Mouse (Mus musculus): ENCODE results near the gene Zfp651. TPM values are rescaled to one million over a fixed set of nuclear protein-coding genes. Genes with fewer than 3 reads are reported as not detected.

The Zfp651 gene
- polyA plus RNA-seq, 1 experiment from 2014 or later: 30.3 TPM

DNA sequence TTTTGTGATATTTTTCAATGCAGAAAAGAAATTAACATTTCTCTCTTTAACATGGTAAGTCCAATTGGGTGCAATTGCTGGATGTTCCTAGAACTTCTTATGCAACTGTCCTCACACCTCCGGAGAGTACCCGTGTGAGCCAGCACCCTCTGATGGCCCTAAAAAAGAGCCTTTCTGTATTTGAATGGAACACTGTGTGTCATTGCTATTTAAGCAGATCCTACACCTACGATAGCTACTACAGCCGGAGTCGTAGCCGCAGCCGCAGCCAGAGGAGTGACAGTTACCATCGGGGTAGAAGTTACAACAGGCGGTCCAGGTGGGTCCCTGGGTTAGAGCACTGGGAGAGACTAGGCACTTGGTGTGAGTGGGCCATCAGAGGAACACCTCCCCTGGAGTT, 6.4 kb upstream of the Zfp651 start:
- 95% methylated on average over 9 of the region's 9 CpGs for WGBS
- no peak overlapping the region for H3K27ac ChIP-seq
- no peaks in the 10 kb centered on the region for H3K9me3 ChIP-seq
- H3K4me1 ChIP-seq: peaks cover 5% of the 10 kb centered on the region
- ATAC-seq (replicated peaks): no peak
- no peaks in the 10 kb centered on the region for H3K27me3 ChIP-seq (replicated peaks)
- peaks cover 68% of the 10 kb centered on the region for H3K36me3 ChIP-seq (replicated peaks)
- H3K4me2 ChIP-seq: no peak overlapping the region
- H3K4me3 ChIP-seq: no peak overlapping the region
- H3K9ac ChIP-seq: no peak overlapping the region

DNA sequence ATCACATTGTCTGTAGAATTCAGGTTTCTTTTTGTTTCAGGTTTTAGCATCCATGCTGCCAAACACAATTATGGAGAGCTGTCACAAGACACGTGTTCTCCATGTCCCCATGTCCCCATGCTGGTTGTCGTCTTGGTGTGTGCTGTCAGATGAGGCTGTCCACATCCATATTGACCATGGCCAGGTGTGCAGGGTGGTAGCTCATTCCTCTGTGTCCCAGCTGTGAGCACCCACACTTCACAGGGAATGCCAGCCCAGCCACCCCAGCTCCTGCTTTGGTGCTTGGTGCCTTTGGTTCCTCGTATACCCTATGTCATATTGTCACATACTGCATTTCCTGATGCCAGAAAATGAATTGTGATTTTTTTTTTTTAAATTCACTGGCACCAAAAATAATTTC, 4.5 kb upstream of the Zfp651 start:
- no peaks in the 10 kb centered on the region for H3K27me3 ChIP-seq (replicated peaks)
- no peak overlapping the region for H3K27ac ChIP-seq
- H3K4me1 ChIP-seq: peaks cover 20% of the 10 kb centered on the region
- 84% methylated on average over 3 of the region's 3 CpGs for WGBS
- no peak overlapping the region for H3K4me3 ChIP-seq
- H3K36me3 ChIP-seq (replicated peaks): peaks cover 51% of the 10 kb centered on the region
- no peaks in the 10 kb centered on the region for H3K9me3 ChIP-seq
- H3K4me2 ChIP-seq: no peak overlapping the region
- no peak for ATAC-seq (replicated peaks)
- H3K9ac ChIP-seq: no peak overlapping the region

DNA sequence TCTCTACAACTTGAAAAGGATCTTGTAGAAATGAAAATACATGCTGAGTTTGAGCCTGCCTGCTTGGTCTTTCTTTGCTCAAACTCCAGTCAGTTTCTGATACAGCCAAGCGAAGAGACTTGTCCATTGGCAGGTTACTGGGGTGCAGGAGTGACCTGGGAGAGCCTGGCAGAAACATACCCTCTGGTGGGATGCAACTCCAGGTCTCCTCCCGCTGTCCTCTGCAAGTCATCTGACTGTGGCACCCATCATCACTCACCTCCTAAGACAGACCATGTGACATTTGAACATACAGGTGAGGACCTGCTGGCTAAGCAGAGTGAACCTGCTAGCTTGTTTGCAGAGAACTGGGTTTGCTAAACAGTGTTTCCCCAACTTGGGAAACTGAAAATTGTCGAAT, 2.3 kb upstream of the Zfp651 start:
- Histone ChIP-seq H3K36me3 (replicated peaks) (peaks cover 29% of the 10 kb centered on the region), H3K27ac (no peak overlapping the region), H3K27me3 (replicated peaks) (no peaks in the 10 kb centered on the region), H3K9ac (no peak overlapping the region), H3K9me3 (no peaks in the 10 kb centered on the region), H3K4me3 (no peak overlapping the region), H3K4me1 (peaks cover 34% of the 10 kb centered on the region), H3K4me2 (no peak overlapping the region)
- ATAC-seq (replicated peaks): no peak
- 89% methylated on average over 3 of the region's 3 CpGs for WGBS

DNA sequence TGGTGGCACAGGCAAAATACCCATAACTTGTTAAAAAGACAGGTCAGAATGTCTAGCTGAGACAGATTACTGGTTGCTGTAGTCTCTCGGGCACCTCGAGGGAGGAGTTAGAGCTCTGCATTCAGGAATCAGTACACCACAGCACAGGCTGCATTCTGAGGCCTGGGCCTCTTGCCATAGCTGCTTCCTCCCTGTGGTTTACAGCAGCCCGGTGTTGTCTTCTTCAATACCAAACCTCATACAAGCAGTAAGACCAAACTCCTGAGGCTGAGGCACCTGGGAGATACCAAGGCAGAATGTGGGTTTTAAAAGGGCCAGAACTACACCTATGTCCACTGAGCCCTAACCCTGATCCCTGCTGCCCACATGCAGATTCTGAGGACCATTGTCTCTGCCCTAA, 1.7 kb upstream of the Zfp651 start:
- H3K4me1 ChIP-seq: peaks cover 39% of the 10 kb centered on the region
- no peak for ATAC-seq (replicated peaks)
- no peak overlapping the region for H3K9ac ChIP-seq

DNA sequence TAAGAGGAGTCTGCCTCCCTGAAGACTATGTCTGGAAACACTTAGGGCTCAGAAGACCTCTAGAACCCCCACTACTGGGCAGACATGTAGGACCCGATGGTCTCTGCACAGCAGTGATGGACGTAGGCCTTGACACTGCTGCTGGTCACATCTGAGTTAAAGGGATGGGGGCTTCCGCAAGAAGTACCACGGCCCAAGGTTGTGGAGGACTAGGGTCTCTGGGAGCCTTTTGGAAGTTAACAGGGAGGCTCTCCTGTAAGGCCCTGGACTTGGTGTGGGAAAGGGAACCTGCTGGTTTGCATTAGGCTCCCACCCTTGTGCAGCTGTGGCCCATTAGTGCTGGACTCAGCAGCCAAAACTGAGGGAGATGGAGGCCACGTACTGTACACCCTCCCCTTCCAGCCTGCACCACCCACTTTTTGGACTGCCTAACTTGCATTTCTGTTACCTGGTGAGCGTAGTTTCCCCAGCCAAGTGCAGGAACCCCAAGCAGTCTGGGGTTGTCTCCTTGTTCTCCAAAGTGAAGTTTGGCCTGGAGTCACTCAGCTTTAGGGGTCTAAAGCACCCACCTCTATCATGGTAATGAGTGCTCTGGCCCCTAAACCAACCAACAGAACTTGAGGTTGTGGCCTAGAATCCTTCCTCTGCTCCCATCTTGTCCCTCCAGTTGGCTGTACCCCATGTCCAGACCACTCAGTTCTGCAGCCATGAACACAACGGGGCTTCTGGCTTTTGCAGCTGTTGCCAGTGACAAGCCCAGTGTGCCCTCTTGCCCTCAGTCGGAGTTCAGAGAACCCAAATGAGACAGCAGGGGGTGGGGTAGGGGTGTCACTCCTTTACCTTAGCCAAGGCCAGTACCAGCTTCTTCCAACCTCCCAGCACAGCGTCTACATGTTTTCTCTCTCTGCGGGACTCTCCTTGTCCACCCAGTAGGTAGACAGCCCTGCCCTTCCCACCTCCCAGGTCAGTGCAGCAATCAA, 1.0 kb upstream of the Zfp651 start:
- 57% methylated on average over 10 of the region's 10 CpGs for whole genome bisulfite sequencing
- H3K9ac ChIP-seq: peak overlapping the region; percentile 86
- peak overlapping the region; percentile 90 for H3K4me3 ChIP-seq
- peaks cover 39% of the 10 kb centered on the region for H3K4me1 ChIP-seq
- peak overlapping the region; percentile 91 for H3K4me2 ChIP-seq
- peak overlapping the region; percentile 85 for H3K27ac ChIP-seq
- ATAC-seq (replicated peaks): peak; percentile 0; the same call in 1 of the 2 replicates
- peaks cover 18% of the 10 kb centered on the region for H3K36me3 ChIP-seq (replicated peaks)
- no peaks in the 10 kb centered on the region for H3K9me3 ChIP-seq
- no peaks in the 10 kb centered on the region for H3K27me3 ChIP-seq (replicated peaks)

More for the DNA sequence above, 1.7 kb upstream of the Zfp651 start:
- Histone ChIP-seq H3K4me3 (no peak overlapping the region), H3K27ac (no peak overlapping the region), H3K4me2 (no peak overlapping the region), H3K27me3 (replicated peaks) (no peaks in the 10 kb centered on the region), H3K36me3 (replicated peaks) (peaks cover 23% of the 10 kb centered on the region), H3K9me3 (no peaks in the 10 kb centered on the region)
- 58% methylated on average over 3 of the region's 3 CpGs for WGBS

DNA sequence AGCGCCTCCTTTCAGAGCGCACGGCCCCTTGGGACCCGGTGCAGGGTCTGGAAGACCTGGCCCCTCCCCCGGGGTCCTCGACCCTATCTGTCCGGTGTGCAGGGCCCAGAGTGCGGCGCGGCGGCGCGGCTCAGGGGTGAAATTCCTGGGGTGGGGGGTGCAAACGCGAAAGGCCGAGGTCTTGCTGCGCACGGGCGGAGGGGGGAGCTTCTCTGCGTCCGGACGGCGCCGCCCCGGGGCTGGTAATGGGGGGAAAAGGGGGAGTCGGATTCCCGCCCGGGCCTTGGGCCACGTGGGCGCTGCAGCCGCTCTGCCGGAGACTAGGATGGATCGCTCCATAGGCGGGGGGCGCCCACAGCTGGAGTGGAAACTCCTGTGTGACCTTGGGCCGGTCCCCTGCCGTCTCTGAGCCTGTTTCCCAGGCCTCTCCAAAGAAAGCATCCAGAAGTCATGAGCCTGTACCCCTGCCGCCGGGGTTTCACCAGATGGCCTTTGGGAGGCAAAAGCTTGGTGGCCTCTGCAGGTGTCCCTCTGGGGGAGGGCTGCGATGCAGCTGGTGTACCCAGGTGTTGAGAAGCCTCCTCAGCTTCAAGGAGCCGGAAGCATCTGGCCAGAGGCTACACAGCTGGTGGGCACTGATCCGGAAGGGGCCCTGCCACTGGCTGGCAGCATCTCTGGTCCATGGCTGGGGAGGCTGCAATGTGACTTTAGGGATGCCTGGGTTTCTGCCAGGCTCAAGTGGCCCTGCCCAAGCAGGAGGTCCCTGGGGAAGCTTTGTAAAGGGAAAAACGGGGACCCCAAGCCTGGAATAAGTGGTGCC, 1.4 kb downstream of the Zfp651 start:
- no peaks in the 10 kb centered on the region for H3K9me3 ChIP-seq
- H3K4me2 ChIP-seq: peak overlapping the region; percentile 91
- ATAC-seq (replicated peaks): peak; percentile 2
- H3K9ac ChIP-seq: peak overlapping the region; percentile 86
- peak overlapping the region; percentile 90 for H3K4me3 ChIP-seq
- WGBS: 1% methylated on average over 43 of the region's 43 CpGs
- H3K36me3 ChIP-seq (replicated peaks): peaks cover 8% of the 10 kb centered on the region; the same call in 1 of the 2 replicates
- H3K27me3 ChIP-seq (replicated peaks): no peaks in the 10 kb centered on the region
- peaks cover 39% of the 10 kb centered on the region for H3K4me1 ChIP-seq
- peak overlapping the region; percentile 85 for H3K27ac ChIP-seq

DNA sequence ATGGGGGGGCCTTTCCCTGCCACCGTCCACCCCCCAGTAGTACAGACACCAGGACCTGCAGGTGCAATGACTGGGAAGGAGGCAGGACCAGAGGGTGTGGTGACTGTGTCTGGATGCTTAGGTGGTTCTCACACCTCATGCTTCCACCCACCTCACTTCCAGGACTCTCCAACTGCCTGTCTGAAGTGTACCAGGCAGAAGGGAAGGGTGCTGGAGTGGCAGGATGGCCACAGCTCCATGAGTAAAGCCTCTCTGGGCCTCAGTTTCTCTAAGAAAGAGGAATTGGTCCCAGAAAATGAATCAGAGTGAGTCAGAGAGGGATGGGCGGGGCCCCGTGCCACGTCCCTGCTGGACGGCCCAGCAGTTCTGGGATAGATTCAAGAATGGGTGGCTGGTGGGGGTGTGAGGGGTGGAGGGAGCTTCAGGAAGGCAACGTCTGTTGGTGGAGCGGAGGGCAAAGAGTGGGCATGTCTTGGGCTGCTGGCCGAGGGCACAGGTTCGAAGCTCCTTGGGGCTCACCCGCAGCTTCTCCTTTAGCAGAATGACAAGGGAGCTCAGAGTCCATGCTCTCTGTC, 2.0 kb downstream of the Zfp651 start:
- H3K9me3 ChIP-seq: no peaks in the 10 kb centered on the region
- peaks cover 6% of the 10 kb centered on the region; the same call in 1 of the 2 replicates for H3K36me3 ChIP-seq (replicated peaks)
- no peak overlapping the region for H3K27ac ChIP-seq
- peak overlapping the region; percentile 86 for H3K9ac ChIP-seq
- peaks cover 39% of the 10 kb centered on the region for H3K4me1 ChIP-seq
- H3K4me2 ChIP-seq: peak overlapping the region; percentile 91
- WGBS: 61% methylated on average over 10 of the region's 10 CpGs
- peak overlapping the region; percentile 90 for H3K4me3 ChIP-seq
- H3K27me3 ChIP-seq (replicated peaks): no peaks in the 10 kb centered on the region
- no peak for ATAC-seq (replicated peaks)

DNA sequence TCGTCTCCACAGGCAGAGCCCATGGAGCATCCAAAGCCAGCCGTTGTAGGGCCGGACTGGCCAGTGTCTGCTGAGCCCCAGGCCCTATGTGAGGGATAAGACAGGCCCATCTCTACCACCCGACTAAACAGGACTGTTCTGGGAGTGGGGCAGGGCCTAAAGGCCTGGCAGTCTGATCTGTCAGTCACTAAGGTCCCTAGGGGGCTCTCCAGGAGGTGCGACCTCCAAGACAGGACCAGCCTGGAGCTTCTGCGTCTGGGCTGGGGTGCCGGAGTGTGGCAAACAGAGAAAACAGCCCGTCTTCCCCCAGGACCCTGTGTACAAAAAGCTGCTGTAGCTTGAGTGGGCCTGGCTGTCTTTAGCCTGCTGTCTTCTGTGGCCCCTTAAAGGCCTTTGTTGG, 2.7 kb downstream of the Zfp651 start:
- Histone ChIP-seq H3K27me3 (replicated peaks) (no peaks in the 10 kb centered on the region), H3K4me3 (no peak overlapping the region), H3K27ac (no peak overlapping the region), H3K9me3 (no peaks in the 10 kb centered on the region), H3K9ac (no peak overlapping the region; the same call in 1 of the 2 replicates), H3K36me3 (replicated peaks) (peaks cover 6% of the 10 kb centered on the region; the same call in 1 of the 2 replicates), H3K4me2 (no peak overlapping the region), H3K4me1 (peaks cover 39% of the 10 kb centered on the region)
- no peak for ATAC-seq (replicated peaks)
- WGBS: 64% methylated on average over 8 of the region's 8 CpGs

DNA sequence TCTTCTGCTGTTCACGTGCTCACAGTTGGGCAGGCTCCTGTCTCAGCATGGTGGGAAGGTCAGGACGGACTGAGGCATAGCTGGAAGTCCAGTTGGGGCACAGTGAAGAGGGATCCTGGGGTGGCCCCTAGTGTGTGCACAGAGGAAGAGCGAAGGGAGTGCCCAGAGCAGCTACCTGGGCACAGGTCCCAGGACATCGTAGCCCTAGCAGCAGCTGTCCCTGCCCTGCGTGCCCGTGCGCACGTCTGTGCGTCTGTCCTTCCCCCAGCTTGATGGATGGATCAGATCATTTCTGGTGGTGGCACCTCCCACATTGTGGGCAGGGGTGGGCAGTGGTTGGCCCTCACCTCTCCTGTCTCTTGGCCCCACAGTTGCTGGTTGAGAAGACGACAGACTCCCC, 3.1 kb downstream of the Zfp651 start:
- Histone ChIP-seq H3K4me3 (no peak overlapping the region), H3K27me3 (replicated peaks) (no peaks in the 10 kb centered on the region), H3K36me3 (replicated peaks) (peaks cover 9% of the 10 kb centered on the region; the same call in 1 of the 2 replicates), H3K4me2 (no peak overlapping the region), H3K9ac (no peak overlapping the region), H3K4me1 (peaks cover 39% of the 10 kb centered on the region), H3K27ac (no peak overlapping the region), H3K9me3 (no peaks in the 10 kb centered on the region)
- 87% methylated on average over 10 of the region's 10 CpGs for WGBS
- no peak for ATAC-seq (replicated peaks)

DNA sequence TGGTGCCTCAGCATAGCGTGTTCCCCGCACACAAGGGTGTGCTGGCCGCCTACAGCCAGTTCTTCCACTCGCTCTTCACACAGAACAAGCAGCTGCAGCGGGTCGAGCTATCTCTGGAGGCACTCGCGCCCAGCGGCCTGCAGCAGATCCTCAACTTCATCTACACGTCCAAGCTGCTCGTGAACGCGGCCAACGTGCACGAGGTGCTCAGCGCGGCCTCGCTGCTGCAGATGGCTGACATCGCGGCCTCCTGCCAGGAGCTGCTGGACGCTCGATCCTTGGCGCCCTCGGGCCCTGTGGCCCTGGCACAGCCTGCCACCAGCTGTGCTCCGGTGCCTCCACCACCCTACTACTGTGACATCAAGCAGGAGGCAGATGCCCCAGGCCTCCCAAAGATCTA, 3.6 kb downstream of the Zfp651 start:
- Histone ChIP-seq H3K9me3 (no peaks in the 10 kb centered on the region), H3K27me3 (replicated peaks) (no peaks in the 10 kb centered on the region), H3K4me1 (peaks cover 34% of the 10 kb centered on the region), H3K9ac (no peak overlapping the region), H3K4me2 (no peak overlapping the region), H3K36me3 (replicated peaks) (peaks cover 14% of the 10 kb centered on the region; the same call in 1 of the 2 replicates), H3K4me3 (no peak overlapping the region), H3K27ac (no peak overlapping the region)
- no peak for ATAC-seq (replicated peaks)
- WGBS: 89% methylated on average over 25 of the region's 25 CpGs

DNA sequence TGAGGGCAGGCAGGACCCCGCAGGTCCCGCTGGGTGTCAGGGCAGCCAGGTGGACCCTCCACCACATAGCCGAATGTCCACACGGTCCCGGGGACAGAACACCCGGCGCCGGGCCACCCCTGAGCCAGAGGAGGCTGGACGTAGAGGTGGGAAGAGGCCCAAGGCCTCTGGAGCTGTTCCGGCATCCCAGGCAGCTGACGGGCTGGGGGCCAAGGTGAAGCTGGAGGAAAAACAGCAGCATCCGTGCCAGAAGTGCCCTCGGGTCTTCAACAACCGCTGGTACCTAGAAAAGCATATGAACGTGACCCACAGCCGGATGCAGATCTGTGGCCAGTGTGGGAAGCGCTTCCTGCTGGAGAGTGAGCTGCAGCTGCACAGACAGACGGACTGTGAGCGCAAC, 4.6 kb downstream of the Zfp651 start:
- ATAC-seq (replicated peaks): no peak
- Histone ChIP-seq H3K27ac (no peak overlapping the region), H3K9me3 (no peaks in the 10 kb centered on the region), H3K9ac (no peak overlapping the region), H3K36me3 (replicated peaks) (peaks cover 16% of the 10 kb centered on the region; the same call in 1 of the 2 replicates), H3K4me2 (no peak overlapping the region), H3K4me3 (no peak overlapping the region), H3K27me3 (replicated peaks) (no peaks in the 10 kb centered on the region), H3K4me1 (peaks cover 25% of the 10 kb centered on the region)
- 91% methylated on average over 19 of the region's 19 CpGs for WGBS
